Mouse (Mus musculus) embryonic facial prominence, embryonic 10.5 days (tissue): Measurements from ENCODE around the gene Mtrex. TPM values are rescaled to one million over a fixed set of nuclear protein-coding genes. Genes with fewer than 3 reads are reported as not detected.

Experiments used
- DNase-seq: peaks from one replicate; pipeline ENCODE4 v3.0.0-alpha.2; 2017; ENCODE audit warnings: low spot score
- H3K27ac ChIP-seq: fragments of 300-500 bp; sonication (generic); replicated peaks from 2 replicates; pipeline ENCODE4 v1.5.1; 2016; ENCODE audit warnings: mild to moderate bottlenecking
- H3K27me3 ChIP-seq: fragments of 300-500 bp; sonication (generic); replicated peaks from 2 replicates; pipeline ENCODE4 v1.6.1; 2016; ENCODE audit warnings: low read depth, mild to moderate bottlenecking; ENCODE audit not compliant: poor library complexity, severe bottlenecking
- H3K36me3 ChIP-seq: fragments of 300-500 bp; sonication (generic); replicated peaks from 2 replicates; pipeline ENCODE4 v1.6.1; 2016; ENCODE audit warnings: mild to moderate bottlenecking, moderate library complexity
- H3K4me1 ChIP-seq: fragments of 300-500 bp; sonication (generic); 2 replicates; pipeline ENCODE4 v1.6.1; 2016
- H3K4me3 ChIP-seq: fragments of 300-500 bp; sonication (generic); 2 replicates; pipeline ENCODE4 v1.5.1; 2016; ENCODE audit warnings: mild to moderate bottlenecking, moderate library complexity
- H3K9me3 ChIP-seq: fragments of 300-500 bp; sonication (generic); 2 replicates; pipeline ENCODE4 v1.6.1; 2016; ENCODE audit warnings: mild to moderate bottlenecking
- WGBS: fragments of 180-500 bp; shearing (Covaris S2); methylation state at CpG from one replicate; pipeline ENCODE4 v1.1.7; 2016; 5-methylcytosine and 5-hydroxymethylcytosine counted together
- polyA plus RNA-seq: library from polyadenylated mRNA; unstranded; fragments of >200 nt; fragmentation: Nextera tagmentation; extraction: Ambion mirVana; gene quantifications from 2 replicates; pipeline ENCODE4 v1.2.1, GENCODE M21; 2016

Gene Mtrex
- polyA plus RNA-seq, result 94.3 and 107 TPM in 2 replicates

- under 1% methylated on average over 57 of the region's 57 CpGs for WGBS
- peak; percentile 99 for DNase-seq
- no peaks in the 10 kb centered on the region for H3K9me3 ChIP-seq
- H3K4me3 ChIP-seq, result peak within 1 kb of the TSS; percentile 95
- H3K36me3 ChIP-seq, result peaks cover 45% of the 10 kb centered on the region
- H3K4me1 ChIP-seq, result peaks cover 17% of the 10 kb centered on the region
- peak within 1 kb of the TSS; percentile 86 for H3K27ac ChIP-seq
- H3K27me3 ChIP-seq, result no peaks in the 10 kb centered on the region
These were observed at the start of gene Mtrex, which contains the start of gene Dhx29 for GRCm38 (mm10) chr13:112927287-112928001. Gene Mtrex (minus strand): TSS chr13:112927398. Gene Dhx29 (plus strand): TSS chr13:112927454.

GRCm38 (mm10) chr13:112976720-112977119, 49.5 kb upstream of the Mtrex start:
- H3K36me3 ChIP-seq, result no peaks in the 10 kb centered on the region
- H3K4me3 ChIP-seq, result 0 out of 2 replicates have a peak overlapping the region, but pooled peaks have one; percentile 26
- no peaks in the 10 kb centered on the region for H3K9me3 ChIP-seq
- H3K27me3 ChIP-seq, result peaks cover 42% of the 10 kb centered on the region
- no peak overlapping the region for H3K27ac ChIP-seq
- H3K4me1 ChIP-seq, result peaks cover 5% of the 10 kb centered on the region; the same call in 1 of the 2 replicates
- WGBS, result 38% methylated on average over 10 of the region's 10 CpGs
- DNase-seq, result no peak

GRCm38 (mm10) chr13:112967267-112967666, 40.1 kb upstream of the Mtrex start:
- 90% methylated on average over 5 of the region's 5 CpGs for WGBS
- no peak overlapping the region for H3K27ac ChIP-seq
- no peaks in the 10 kb centered on the region for H3K4me1 ChIP-seq
- no peaks in the 10 kb centered on the region for H3K27me3 ChIP-seq
- no peak overlapping the region for H3K4me3 ChIP-seq
- no peaks in the 10 kb centered on the region for H3K9me3 ChIP-seq
- DNase-seq, result no peak
- peaks cover 68% of the 10 kb centered on the region for H3K36me3 ChIP-seq

- 92% methylated on average over 12 of the region's 12 CpGs for WGBS
- no peaks in the 10 kb centered on the region for H3K4me1 ChIP-seq
These were observed 37.2 kb upstream of the Mtrex start for GRCm38 (mm10) chr13:112964421-112964820.

GRCm38 (mm10) chr13:112963081-112963480, 35.9 kb upstream of the Mtrex start:
- 84% methylated on average over 5 of the region's 5 CpGs for WGBS
- no peak for DNase-seq
- no peak overlapping the region for H3K4me3 ChIP-seq
- H3K27ac ChIP-seq, result no peak overlapping the region
- peaks cover 80% of the 10 kb centered on the region for H3K36me3 ChIP-seq
- H3K9me3 ChIP-seq, result no peaks in the 10 kb centered on the region
- H3K27me3 ChIP-seq, result no peaks in the 10 kb centered on the region
- H3K4me1 ChIP-seq, result no peaks in the 10 kb centered on the region

More at GRCm38 (mm10) chr13:112964421-112964820, 37.2 kb upstream of the Mtrex start:
- no peak for DNase-seq
- Histone ChIP-seq H3K36me3 (peaks cover 81% of the 10 kb centered on the region), H3K27me3 (no peaks in the 10 kb centered on the region), H3K4me3 (no peak overlapping the region), H3K27ac (no peak overlapping the region), H3K9me3 (no peaks in the 10 kb centered on the region)

- no peaks in the 10 kb centered on the region for H3K27me3 ChIP-seq
- H3K4me1 ChIP-seq, result no peaks in the 10 kb centered on the region
- H3K4me3 ChIP-seq, result no peak overlapping the region
- H3K27ac ChIP-seq, result no peak overlapping the region
- WGBS, result 95% methylated on average over 8 of the region's 8 CpGs
- H3K36me3 ChIP-seq, result peaks cover 96% of the 10 kb centered on the region
- H3K9me3 ChIP-seq, result no peaks in the 10 kb centered on the region
- DNase-seq, result no peak
These were observed 26.9 kb upstream of the Mtrex start for GRCm38 (mm10) chr13:112954067-112954466.

GRCm38 (mm10) chr13:112945900-112946299, 18.7 kb upstream of the Mtrex start:
- H3K27me3 ChIP-seq, result no peaks in the 10 kb centered on the region
- no peak overlapping the region for H3K4me3 ChIP-seq
- H3K9me3 ChIP-seq, result no peaks in the 10 kb centered on the region
- H3K27ac ChIP-seq, result no peak overlapping the region
- H3K4me1 ChIP-seq, result no peaks in the 10 kb centered on the region
- WGBS, result 91% methylated on average over 6 of the region's 6 CpGs
- peaks cover 92% of the 10 kb centered on the region for H3K36me3 ChIP-seq
- DNase-seq, result no peak

GRCm38 (mm10) chr13:112945312-112945711, 18.1 kb upstream of the Mtrex start:
- no peaks in the 10 kb centered on the region for H3K27me3 ChIP-seq
- no peaks in the 10 kb centered on the region for H3K9me3 ChIP-seq
- H3K4me3 ChIP-seq, result no peak overlapping the region
- WGBS, result 97% methylated on average over 9 of the region's 9 CpGs
- no peak overlapping the region for H3K27ac ChIP-seq
- peaks cover 92% of the 10 kb centered on the region for H3K36me3 ChIP-seq
- no peak for DNase-seq
- H3K4me1 ChIP-seq, result no peaks in the 10 kb centered on the region

- no peak overlapping the region for H3K4me3 ChIP-seq
- peaks cover 93% of the 10 kb centered on the region for H3K36me3 ChIP-seq
- H3K9me3 ChIP-seq, result no peaks in the 10 kb centered on the region
- no peak overlapping the region for H3K27ac ChIP-seq
- DNase-seq, result no peak
- no peaks in the 10 kb centered on the region for H3K4me1 ChIP-seq
- 81% methylated on average over 15 of the region's 15 CpGs for WGBS
- no peaks in the 10 kb centered on the region for H3K27me3 ChIP-seq
These were observed 14.7 kb upstream of the Mtrex start for GRCm38 (mm10) chr13:112941879-112942330.

GRCm38 (mm10) chr13:112938130-112938529, 10.9 kb upstream of the Mtrex start:
- H3K36me3 ChIP-seq, result peaks cover 91% of the 10 kb centered on the region

GRCm38 (mm10) chr13:112928038-112928668, 955 bp upstream of the Mtrex start:
- WGBS, result 9% methylated on average over 8 of the region's 8 CpGs

More at GRCm38 (mm10) chr13:112938130-112938529, 10.9 kb upstream of the Mtrex start:
- Histone ChIP-seq H3K9me3 (no peaks in the 10 kb centered on the region), H3K27ac (no peak overlapping the region), H3K4me3 (no peak overlapping the region), H3K4me1 (no peaks in the 10 kb centered on the region), H3K27me3 (no peaks in the 10 kb centered on the region)
- WGBS, result 93% methylated on average over 8 of the region's 8 CpGs
- DNase-seq, result no peak

GRCm38 (mm10) chr13:112926796-112927195, 402 bp downstream of the Mtrex start:
- DNase-seq, result peak; percentile 45

More at GRCm38 (mm10) chr13:112928038-112928668, 955 bp upstream of the Mtrex start:
- peak overlapping the region; percentile 95 for H3K4me3 ChIP-seq
- peaks cover 47% of the 10 kb centered on the region for H3K36me3 ChIP-seq
- DNase-seq, result no peak
- H3K27ac ChIP-seq, result peak overlapping the region; percentile 86
- peaks cover 17% of the 10 kb centered on the region for H3K4me1 ChIP-seq
- no peaks in the 10 kb centered on the region for H3K27me3 ChIP-seq
- no peaks in the 10 kb centered on the region for H3K9me3 ChIP-seq

More at GRCm38 (mm10) chr13:112926796-112927195, 402 bp downstream of the Mtrex start:
- H3K9me3 ChIP-seq, result no peaks in the 10 kb centered on the region
- H3K4me1 ChIP-seq, result peaks cover 17% of the 10 kb centered on the region
- peaks cover 45% of the 10 kb centered on the region for H3K36me3 ChIP-seq
- peak overlapping the region; percentile 86 for H3K27ac ChIP-seq
- peak overlapping the region; percentile 95 for H3K4me3 ChIP-seq
- no peaks in the 10 kb centered on the region for H3K27me3 ChIP-seq
- WGBS, result under 1% methylated on average over 19 of the region's 19 CpGs
